Mouse (Mus musculus) ovary, postnatal 14 days (tissue): ENCODE results near the gene Foxj3.
A peak's percentile ranks its signal among the peaks of the same experiment; 100 is the strongest.
"Not testable (repeated sequence)": the region's sequence is repeated elsewhere in the genome, so short reads cannot be mapped to it uniquely, and the experiment has no call there.

Source experiments
- DNase-seq: peaks from one replicate; pipeline ENCODE4 v3.0.0; 2022; ENCODE audit warnings: low spot score

Foxj3 gene

GRCm38 (mm10) chr4:119536615-119537014 is at the start of gene Foxj3:
Gene Foxj3 (plus strand): TSS chr4:119537004.
- not testable (repeated sequence) for DNase-seq

GRCm38 (mm10) chr4:119489666-119490065 is 47.1 kb upstream of the Foxj3 start:
- DNase-seq: no peak

DNA sequence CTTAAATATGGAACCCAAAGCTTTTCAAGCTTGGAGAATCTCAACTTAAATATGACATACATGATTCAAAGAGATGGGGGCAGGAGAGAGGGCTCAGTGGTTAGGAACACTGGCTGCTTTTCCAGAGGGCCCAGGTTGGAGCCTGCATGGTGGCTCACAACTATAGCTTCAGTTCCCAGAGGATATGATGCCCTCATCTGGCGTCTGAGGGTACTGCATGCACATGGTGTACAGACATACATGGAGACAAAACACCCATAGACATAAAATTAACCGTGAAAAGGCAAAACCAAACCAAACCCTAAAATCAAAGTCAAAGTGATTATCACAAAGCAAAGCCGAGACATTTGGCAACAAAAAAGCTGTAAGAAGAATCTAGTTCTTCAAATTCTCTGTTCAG is 46.0 kb upstream of the Foxj3 start:
- DNase-seq: no peak

DNA sequence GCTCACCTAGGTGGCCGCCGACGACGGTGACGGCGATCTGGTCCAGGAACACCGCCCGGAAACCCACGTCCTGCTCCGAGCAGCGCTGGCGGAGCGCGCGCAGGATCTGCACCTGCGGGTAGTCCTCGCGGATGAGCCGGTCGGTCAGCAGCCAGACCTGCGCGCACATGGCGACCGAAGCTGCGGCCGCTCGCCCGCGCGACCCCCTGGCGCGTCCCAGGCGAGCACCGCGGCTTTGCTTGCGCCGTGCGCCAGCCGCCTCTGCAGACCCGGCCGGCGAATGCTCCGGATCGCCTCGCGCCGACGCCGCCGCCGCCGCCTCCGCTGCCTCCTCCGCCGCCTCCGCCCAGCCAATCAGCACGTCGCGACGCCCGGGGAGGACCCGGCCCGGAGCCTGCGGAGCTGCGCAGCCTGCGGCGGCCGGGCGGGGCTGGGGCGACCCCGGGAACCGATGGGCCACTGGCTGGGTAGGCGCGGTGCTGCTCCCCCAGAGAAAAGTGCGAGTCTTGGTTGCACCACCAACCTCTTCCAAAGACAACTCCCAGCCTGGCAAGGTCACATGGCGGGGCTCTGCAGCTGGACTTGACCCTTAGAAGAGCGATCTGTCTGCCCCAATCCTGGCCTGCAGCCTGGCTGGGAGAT is 44.4 kb upstream of the Foxj3 start, which contains the start of gene Rimkla:
TSS of gene Rimkla (minus strand) at position 338 of the 642 bp plus-strand sequence.
- peak; percentile 40 for DNase-seq

DNA sequence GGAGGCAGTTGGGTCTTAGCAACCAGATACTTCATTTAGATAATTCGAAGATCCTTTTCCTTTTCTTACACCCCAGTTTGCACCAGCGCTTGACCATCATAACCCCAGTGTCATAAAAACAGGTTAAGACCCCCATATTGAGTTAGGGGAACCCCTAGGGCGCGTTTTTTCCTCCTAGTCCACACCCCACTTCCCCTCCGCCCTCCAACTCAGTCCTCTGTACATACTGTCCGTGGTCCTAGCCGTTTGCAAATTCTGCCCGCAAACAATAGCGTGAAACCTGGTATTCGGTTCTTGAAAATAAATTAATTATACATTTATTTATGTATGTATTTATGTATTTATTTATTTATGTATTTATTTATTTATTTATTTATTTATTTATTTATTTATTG is 43.9 kb upstream of the Foxj3 start:
- no peak for DNase-seq

- no peak for DNase-seq
Measured at GRCm38 (mm10) chr4:119498319-119498848, 38.4 kb upstream of the Foxj3 start.

DNA sequence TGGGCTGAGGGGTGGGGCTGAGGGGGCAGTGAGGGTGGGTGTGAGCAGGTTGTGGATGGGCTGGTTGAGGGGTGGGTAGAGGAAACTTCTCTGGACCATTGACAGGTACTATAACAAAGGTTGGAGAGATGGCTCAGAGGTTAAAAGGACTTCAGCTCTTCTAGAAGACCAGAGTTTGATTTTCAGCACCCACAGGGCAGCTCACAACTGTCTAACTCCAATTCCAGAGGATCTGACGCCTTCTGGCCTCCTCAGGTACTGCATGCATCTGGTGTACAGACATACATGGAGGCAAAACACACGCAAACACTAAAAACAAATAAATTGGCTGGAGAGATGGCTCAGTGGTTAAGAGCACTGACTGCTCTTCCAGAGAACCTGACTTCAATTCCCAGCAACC is 25.2 kb upstream of the Foxj3 start:
- no peak for DNase-seq

DNA sequence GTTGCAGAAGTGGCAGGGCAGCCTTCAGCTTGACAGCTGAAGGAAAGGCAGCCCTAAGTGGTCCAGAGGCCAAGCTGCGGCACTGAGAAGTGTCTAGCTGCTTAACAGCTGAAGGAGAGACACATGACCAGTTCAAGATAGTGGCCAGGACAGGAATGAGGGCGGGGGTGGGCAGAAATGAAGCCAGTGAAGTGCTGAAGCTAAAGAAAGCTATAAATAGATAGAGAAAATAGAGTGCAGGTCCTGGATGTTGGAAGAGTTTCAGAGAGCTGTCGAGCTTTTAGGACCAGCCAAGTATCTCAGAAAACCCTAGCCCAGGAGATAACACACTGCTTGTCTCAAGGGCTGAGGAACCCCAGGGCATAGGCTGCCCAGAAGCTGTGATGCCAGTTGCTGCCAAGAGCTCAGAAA is 24.1 kb upstream of the Foxj3 start:
- no peak for DNase-seq

DNA sequence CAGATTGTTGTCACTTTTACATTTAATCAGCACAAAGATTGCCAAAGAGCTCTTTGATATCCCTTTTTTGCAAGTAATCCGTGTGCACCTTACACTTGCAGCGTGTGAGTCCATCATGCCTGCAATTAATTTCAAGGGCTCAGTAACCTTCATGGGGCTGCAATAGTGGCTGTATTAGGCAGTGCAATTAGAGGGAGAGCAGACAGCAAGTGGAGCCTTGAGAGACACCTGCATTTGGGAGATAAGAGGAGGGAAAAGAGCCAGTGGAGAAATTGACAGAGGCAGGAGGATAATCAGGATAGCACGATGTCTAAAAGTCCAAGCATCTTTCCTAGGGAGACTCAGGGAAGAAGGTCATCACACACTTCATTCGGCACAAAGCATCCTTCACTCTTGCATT is 13.2 kb upstream of the Foxj3 start:
- no peak for DNase-seq

- no peak for DNase-seq
Measured at GRCm38 (mm10) chr4:119524010-119524409, 12.8 kb upstream of the Foxj3 start.

DNA sequence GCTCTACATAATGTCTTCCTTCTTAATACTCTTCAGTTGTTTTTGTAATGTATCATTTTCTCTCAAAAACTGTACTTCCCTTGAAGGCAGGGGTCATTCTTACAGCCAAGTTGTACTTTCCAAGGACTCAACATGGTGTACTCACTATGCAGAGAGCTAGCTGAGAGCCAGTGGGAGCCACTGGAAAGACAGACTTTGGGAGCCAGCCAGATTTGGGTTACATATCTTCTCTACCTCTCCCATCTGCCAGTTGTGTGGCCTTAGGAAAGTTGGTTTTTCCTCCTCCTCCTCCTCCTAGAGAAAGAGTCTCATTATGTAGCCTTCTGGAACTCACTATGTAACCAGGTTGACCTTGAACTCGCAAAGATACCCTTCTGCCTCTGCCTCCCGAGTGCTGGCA is 12.3 kb upstream of the Foxj3 start:
- no peak for DNase-seq

DNA sequence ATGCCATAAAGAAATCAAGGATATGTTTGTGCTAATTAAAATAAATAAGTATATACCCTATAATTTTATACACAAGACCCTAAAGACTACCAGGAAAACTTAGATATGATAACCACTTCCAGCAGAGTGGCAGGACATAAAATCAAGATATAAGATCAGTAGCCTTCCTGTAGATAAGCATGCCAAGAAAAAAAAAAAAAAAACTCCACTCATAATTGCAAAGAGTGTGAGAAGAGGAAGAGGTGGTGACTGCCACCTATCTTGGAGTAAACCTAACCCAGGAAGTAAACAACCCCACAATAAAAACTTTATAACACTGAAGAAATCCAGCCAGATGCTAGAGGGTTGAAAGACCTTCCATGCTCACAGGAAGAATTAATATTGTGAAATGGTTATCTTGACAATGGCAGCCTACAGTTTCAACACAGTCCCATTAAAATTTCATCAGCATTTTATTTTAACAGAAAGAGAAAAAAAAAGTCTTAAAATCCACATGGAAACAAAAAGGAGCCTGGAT is 10.4 kb upstream of the Foxj3 start:
- DNase-seq: no peak

GRCm38 (mm10) chr4:119531813-119532212 is 5.0 kb upstream of the Foxj3 start:
- DNase-seq: no peak

GRCm38 (mm10) chr4:119535103-119535502 is 1.7 kb upstream of the Foxj3 start:
- DNase-seq: no peak

GRCm38 (mm10) chr4:119537436-119537835 is 632 bp downstream of the Foxj3 start:
- no peak for DNase-seq

GRCm38 (mm10) chr4:119539031-119539824 is 2.4 kb downstream of the Foxj3 start, which contains the start of gene Frg2f1:
Gene Frg2f1 (minus strand): TSS chr4:119539529.
- peak; percentile 95 for DNase-seq

DNA sequence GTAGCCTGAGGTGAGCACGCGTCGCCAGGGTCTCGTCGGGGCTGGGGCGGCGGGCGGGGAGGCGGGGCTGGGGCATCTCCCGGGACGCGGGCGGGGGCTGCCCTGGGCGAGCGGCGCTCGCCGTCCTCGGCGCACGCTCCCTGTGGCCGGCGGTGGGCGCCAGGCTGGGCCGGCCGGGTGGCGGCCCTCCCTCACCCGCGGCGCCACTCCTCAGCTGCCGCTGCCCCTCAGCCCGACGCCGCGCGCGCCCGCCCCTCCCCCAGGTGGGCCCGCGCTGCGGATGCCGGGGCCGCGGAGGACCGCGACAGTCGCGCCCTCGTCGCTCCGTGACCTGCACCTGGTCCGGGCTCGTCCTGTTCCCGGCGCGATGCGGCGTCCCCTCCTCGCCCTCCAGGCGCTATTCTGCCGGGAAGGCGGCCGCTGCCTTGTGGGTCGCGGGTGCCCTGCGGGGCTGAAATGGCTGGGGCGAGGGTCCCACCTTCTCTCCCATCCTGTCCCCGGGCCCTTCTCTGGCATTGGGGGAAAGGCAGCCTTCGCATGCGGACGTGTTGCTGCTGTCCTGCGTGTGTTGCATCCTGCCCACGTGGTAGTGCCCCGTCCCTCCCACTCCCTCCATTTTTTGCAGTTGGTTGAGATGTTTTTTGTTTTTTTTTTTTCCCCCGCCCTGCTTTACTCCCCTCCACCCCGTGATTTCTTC is 3.2 kb downstream of the Foxj3 start:
- peak; percentile 18 for DNase-seq

GRCm38 (mm10) chr4:119540533-119540890 is 3.7 kb downstream of the Foxj3 start:
- no peak for DNase-seq

DNA sequence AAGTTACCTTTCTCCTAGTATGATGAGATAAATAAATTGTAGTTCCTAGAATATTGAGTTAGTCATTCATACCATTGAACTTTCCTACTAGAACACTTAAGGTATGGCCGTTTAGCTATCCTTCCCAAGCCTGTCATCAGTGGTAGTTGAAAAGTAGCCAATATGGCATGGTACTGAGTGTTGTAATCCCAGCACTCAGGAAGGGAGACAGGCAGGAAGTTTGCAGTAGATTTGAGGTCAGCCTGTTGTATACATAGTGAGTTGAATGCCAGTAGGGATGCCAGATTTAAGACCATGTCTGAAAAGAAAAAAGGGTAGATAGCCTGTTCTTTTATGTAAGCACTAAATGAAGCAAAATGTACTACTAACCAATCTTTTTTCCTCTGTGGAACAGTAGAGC is 14.1 kb downstream of the Foxj3 start:
- no peak for DNase-seq

GRCm38 (mm10) chr4:119555466-119555865 is 18.7 kb downstream of the Foxj3 start:
- DNase-seq: no peak

DNA sequence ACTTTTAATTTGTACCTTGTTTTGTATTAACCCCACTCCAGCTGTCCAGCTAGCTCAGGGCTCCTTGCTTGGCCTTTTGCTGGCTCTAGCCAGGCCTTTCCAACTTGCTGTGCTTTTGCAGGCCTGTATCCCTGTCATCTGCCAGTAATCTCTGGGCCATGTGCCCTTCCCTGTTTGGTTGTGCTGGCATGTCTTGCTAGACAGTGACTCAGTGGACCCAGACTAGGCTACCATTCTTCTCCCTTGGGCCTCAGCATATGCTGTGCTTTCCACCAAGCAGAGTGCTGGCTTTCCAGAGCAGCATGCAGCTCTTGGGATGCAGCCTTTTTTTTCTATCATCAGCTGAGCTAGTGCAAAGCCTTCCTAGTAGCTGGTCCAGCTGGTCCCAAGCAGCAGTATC is 26.3 kb downstream of the Foxj3 start:
- no peak for DNase-seq

GRCm38 (mm10) chr4:119566322-119566835 is 29.6 kb downstream of the Foxj3 start:
- DNase-seq: no peak
